Comparison of ENCODE assay signal across 10 mouse cellular contexts in the genomic region with DNA sequence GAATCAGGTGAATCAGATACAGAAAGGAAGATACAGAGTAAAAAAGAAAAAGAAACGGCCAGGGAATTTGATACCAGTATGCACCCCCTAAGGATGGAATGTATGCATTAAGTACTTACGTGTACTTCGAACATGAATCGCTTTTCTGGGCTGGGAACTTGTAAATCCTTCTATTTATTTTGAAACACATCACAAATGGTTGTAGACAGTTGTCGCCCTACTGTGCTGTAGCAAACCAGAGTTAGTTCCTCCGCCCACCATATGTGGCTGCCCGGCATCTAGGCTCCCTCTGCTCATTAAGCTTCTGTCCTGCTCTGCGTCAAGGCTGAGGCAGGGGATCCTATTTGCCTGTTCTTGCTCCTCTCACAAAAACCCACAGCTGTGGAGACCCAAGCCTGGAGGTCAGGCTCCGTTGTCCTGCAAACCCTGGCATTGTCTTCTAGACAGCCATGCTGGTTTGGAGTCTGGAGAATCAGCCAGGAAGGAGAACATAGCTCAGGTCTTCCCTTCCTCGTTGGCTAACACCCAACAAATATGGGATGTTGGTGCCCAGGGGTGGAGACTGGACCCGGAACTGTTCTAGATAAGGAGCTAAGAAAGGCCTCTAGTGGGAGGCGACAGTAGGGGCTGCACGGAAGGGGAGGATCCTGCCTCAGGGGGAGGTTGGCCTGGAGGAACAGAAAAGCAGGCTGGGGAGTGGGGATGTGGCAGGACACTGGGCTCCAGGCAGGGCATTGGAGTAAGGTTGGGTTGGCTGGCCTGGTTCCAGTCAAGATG.
A peak's percentile ranks its signal among the peaks of the same experiment; 100 is the strongest.
DNase-seq lines count a peak whose midpoint lies in the region; ATAC-seq lines count a peak whose summit lies in the region.
"Had no signal": no experiment of that assay in that cellular context is flagged by ENCODE, and none has a peak within 500 bp of the region (broad histone marks: within the 10 kb centered on the region; RNA-seq: fewer than 3 reads in every experiment).

No protein-coding gene starts in this region.

- H3K9ac ChIP-seq in forebrain, embryonic 11.5 days (ENCODE audit: low read length) = no peak overlapping the region

- H3K4me2 ChIP-seq in forebrain, embryonic 11.5 days (ENCODE audit: low read depth, low read length, severe bottlenecking) = no peak overlapping the region

- no peak for ATAC-seq in forebrain, embryonic 11.5 days (replicated peaks; ENCODE audit: low FRiP score)
- ATAC-seq: inflammation-experienced regulatory T-cells, adult 6 months had no signal

- H3K27me3 ChIP-seq in forebrain, embryonic 11.5 days (ENCODE audit: control insufficient read depth, insufficient read depth, low read length) = no peaks in the 10 kb centered on the region

- H3K27ac ChIP-seq in forebrain, embryonic 11.5 days (ENCODE audit: low read depth, low read length) = no peak overlapping the region

- H3K4me1 ChIP-seq in forebrain, embryonic 11.5 days (replicated peaks; ENCODE audit: control insufficient read depth, insufficient read depth, low read length) = 0 out of 2 replicates have a peak, but pooled peaks cover 2% of the 10 kb centered on the region

- 77% methylated on average over 13 of the region's 13 CpGs for WGBS in forebrain, embryonic 11.5 days

- DNase-seq in cerebellum, postnatal 10 days = peak; percentile 38 to 55
- no peak for DNase-seq in cerebellum, postnatal 4 days (ENCODE audit: low spot score in 2 of 2)
- DNase-seq in adrenal gland, postnatal 36 days = peak; percentile 34 to 42
- DNase-seq in kidney, postnatal 10 days = peak; percentile 33
- DNase-seq in lung, postnatal 10 days = peak; percentile 76
- no peak for DNase-seq in frontal cortex, adult 2 months (ENCODE audit: extremely low spot score in 1 of 2, low spot score in 1 of 2)
- no peak for DNase-seq in thymus, postnatal 10 days (ENCODE audit: low spot score in 2 of 2)
- DNase-seq in forebrain, embryonic 11.5 days (ENCODE audit: low spot score) = no peak
- DNase-seq: thymus, adult 18-20 months had no signal

- no peaks in the 10 kb centered on the region for H3K36me3 ChIP-seq in forebrain, embryonic 11.5 days (ENCODE audit: control insufficient read depth, insufficient read depth, low read length)

- no peaks in the 10 kb centered on the region for H3K9me3 ChIP-seq in forebrain, embryonic 11.5 days (ENCODE audit: control insufficient read depth, low read length)

- H3K4me3 ChIP-seq in forebrain, embryonic 11.5 days (ENCODE audit: low read depth, low read length) = no peak overlapping the region

Comparison
In these comparisons a context has a peak if more than half of its experiments do, and no peak if none do; other contexts are left out.
1. DNase-seq: peak in cerebellum, postnatal 10 days (2 of 2), adrenal gland, postnatal 36 days (2 of 2), kidney, postnatal 10 days (single experiment) and lung, postnatal 10 days (single experiment); none in cerebellum, postnatal 4 days (0 of 2), frontal cortex, adult 2 months (0 of 2), thymus, postnatal 10 days (0 of 2) and forebrain, embryonic 11.5 days (single experiment).